Mouse (Mus musculus): Measurements from ENCODE around the gene Tbc1d2. TPM values are rescaled to one million over a fixed set of nuclear protein-coding genes. Genes with fewer than 3 reads are reported as not detected.
A peak's percentile ranks its signal among the peaks of the same experiment; 100 is the strongest.

The Tbc1d2 gene
- polyA plus RNA-seq (2012; ENCODE audit: insufficient read depth, insufficient read length, missing spikeins): 2.4 and 2.5 TPM in 2 replicates

- Histone ChIP-seq H3K27ac (replicated peaks; ENCODE audit: low read depth, low read length) (peak within 1 kb of the TSS; percentile 81), H3K4me1 (ENCODE audit: control insufficient read depth, insufficient read depth, insufficient read length, low read length) (peaks cover 12% of the 10 kb centered on the region; the same call in 1 of the 2 replicates), H3K4me3 (ENCODE audit: insufficient read depth, low read depth, low read length) (peak within 1 kb of the TSS; percentile 86)
These were observed at the start of gene Tbc1d2 for GRCm38 (mm10) chr4:46650086-46650753. Gene Tbc1d2, minus strand, starts transcription at chr4:46650209.

GRCm38 (mm10) chr4:46696467-46696866 lies 46.5 kb upstream of the Tbc1d2 start:
- Histone ChIP-seq H3K4me1 (ENCODE audit: control insufficient read depth, insufficient read depth, insufficient read length, low read length) (no peaks in the 10 kb centered on the region), H3K27ac (replicated peaks; ENCODE audit: low read depth, low read length) (no peak overlapping the region)

GRCm38 (mm10) chr4:46690565-46690964 lies 40.6 kb upstream of the Tbc1d2 start:
- H3K27ac ChIP-seq (replicated peaks; ENCODE audit: low read depth, low read length): no peak overlapping the region
- no peak overlapping the region for H3K4me3 ChIP-seq (ENCODE audit: insufficient read depth, low read depth, low read length)
- H3K4me1 ChIP-seq (ENCODE audit: control insufficient read depth, insufficient read depth, insufficient read length, low read length): no peaks in the 10 kb centered on the region

More at GRCm38 (mm10) chr4:46696467-46696866, 46.5 kb upstream of the Tbc1d2 start:
- no peak overlapping the region for H3K4me3 ChIP-seq (ENCODE audit: insufficient read depth, low read depth, low read length)

- Histone ChIP-seq H3K27ac (replicated peaks; ENCODE audit: low read depth, low read length) (no peak overlapping the region), H3K4me1 (ENCODE audit: control insufficient read depth, insufficient read depth, insufficient read length, low read length) (no peaks in the 10 kb centered on the region)
These were observed 40.0 kb upstream of the Tbc1d2 start for GRCm38 (mm10) chr4:46690023-46690420.

GRCm38 (mm10) chr4:46689397-46690022 lies 39.5 kb upstream of the Tbc1d2 start:
- Histone ChIP-seq H3K4me1 (ENCODE audit: control insufficient read depth, insufficient read depth, insufficient read length, low read length) (no peaks in the 10 kb centered on the region), H3K27ac (replicated peaks; ENCODE audit: low read depth, low read length) (no peak overlapping the region), H3K4me3 (ENCODE audit: insufficient read depth, low read depth, low read length) (no peak overlapping the region)

More at GRCm38 (mm10) chr4:46690023-46690420, 40.0 kb upstream of the Tbc1d2 start:
- H3K4me3 ChIP-seq (ENCODE audit: insufficient read depth, low read depth, low read length): no peak overlapping the region

- no peaks in the 10 kb centered on the region for H3K4me1 ChIP-seq (ENCODE audit: control insufficient read depth, insufficient read depth, insufficient read length, low read length)
- H3K27ac ChIP-seq (replicated peaks; ENCODE audit: low read depth, low read length): no peak overlapping the region
- H3K4me3 ChIP-seq (ENCODE audit: insufficient read depth, low read depth, low read length): no peak overlapping the region
These were observed 38.3 kb upstream of the Tbc1d2 start for GRCm38 (mm10) chr4:46688213-46688832.

GRCm38 (mm10) chr4:46684160-46684559 lies 34.2 kb upstream of the Tbc1d2 start:
- Histone ChIP-seq H3K27ac (replicated peaks; ENCODE audit: low read depth, low read length) (no peak overlapping the region), H3K4me3 (ENCODE audit: insufficient read depth, low read depth, low read length) (no peak overlapping the region), H3K4me1 (ENCODE audit: control insufficient read depth, insufficient read depth, insufficient read length, low read length) (no peaks in the 10 kb centered on the region)

GRCm38 (mm10) chr4:46676646-46677045 lies 26.6 kb upstream of the Tbc1d2 start:
- no peaks in the 10 kb centered on the region for H3K4me1 ChIP-seq (ENCODE audit: control insufficient read depth, insufficient read depth, insufficient read length, low read length)
- H3K4me3 ChIP-seq (ENCODE audit: insufficient read depth, low read depth, low read length): no peak overlapping the region
- H3K27ac ChIP-seq (replicated peaks; ENCODE audit: low read depth, low read length): no peak overlapping the region

GRCm38 (mm10) chr4:46675992-46676391 lies 26.0 kb upstream of the Tbc1d2 start:
- H3K27ac ChIP-seq (replicated peaks; ENCODE audit: low read depth, low read length): no peak overlapping the region
- no peak overlapping the region for H3K4me3 ChIP-seq (ENCODE audit: insufficient read depth, low read depth, low read length)
- no peaks in the 10 kb centered on the region for H3K4me1 ChIP-seq (ENCODE audit: control insufficient read depth, insufficient read depth, insufficient read length, low read length)

- no peak overlapping the region for H3K4me3 ChIP-seq (ENCODE audit: insufficient read depth, low read depth, low read length)
- no peak overlapping the region for H3K27ac ChIP-seq (replicated peaks; ENCODE audit: low read depth, low read length)
These were observed 25.3 kb upstream of the Tbc1d2 start for GRCm38 (mm10) chr4:46675272-46675785.

GRCm38 (mm10) chr4:46668620-46669019 lies 18.6 kb upstream of the Tbc1d2 start:
- no peak overlapping the region for H3K4me3 ChIP-seq (ENCODE audit: insufficient read depth, low read depth, low read length)
- H3K4me1 ChIP-seq (ENCODE audit: control insufficient read depth, insufficient read depth, insufficient read length, low read length): no peaks in the 10 kb centered on the region; the same call in 1 of the 2 replicates
- no peak overlapping the region for H3K27ac ChIP-seq (replicated peaks; ENCODE audit: low read depth, low read length)

More at GRCm38 (mm10) chr4:46675272-46675785, 25.3 kb upstream of the Tbc1d2 start:
- no peaks in the 10 kb centered on the region for H3K4me1 ChIP-seq (ENCODE audit: control insufficient read depth, insufficient read depth, insufficient read length, low read length)

GRCm38 (mm10) chr4:46666420-46666819 lies 16.4 kb upstream of the Tbc1d2 start:
- no peaks in the 10 kb centered on the region; the same call in 1 of the 2 replicates for H3K4me1 ChIP-seq (ENCODE audit: control insufficient read depth, insufficient read depth, insufficient read length, low read length)
- no peak overlapping the region for H3K27ac ChIP-seq (replicated peaks; ENCODE audit: low read depth, low read length)
- no peak overlapping the region for H3K4me3 ChIP-seq (ENCODE audit: insufficient read depth, low read depth, low read length)

GRCm38 (mm10) chr4:46665371-46665774 lies 15.4 kb upstream of the Tbc1d2 start:
- Histone ChIP-seq H3K27ac (replicated peaks; ENCODE audit: low read depth, low read length) (no peak overlapping the region), H3K4me3 (ENCODE audit: insufficient read depth, low read depth, low read length) (no peak overlapping the region), H3K4me1 (ENCODE audit: control insufficient read depth, insufficient read depth, insufficient read length, low read length) (no peaks in the 10 kb centered on the region; the same call in 1 of the 2 replicates)

GRCm38 (mm10) chr4:46664123-46665009 lies 14.4 kb upstream of the Tbc1d2 start:
- H3K4me3 ChIP-seq (ENCODE audit: insufficient read depth, low read depth, low read length): peak overlapping the region; percentile 36
- H3K4me1 ChIP-seq (ENCODE audit: control insufficient read depth, insufficient read depth, insufficient read length, low read length): no peaks in the 10 kb centered on the region; the same call in 1 of the 2 replicates
- H3K27ac ChIP-seq (replicated peaks; ENCODE audit: low read depth, low read length): no peak overlapping the region

Measured in brown adipose tissue, adult 24 weeks (tissue).